Comparison of ENCODE assay signal across 8 mouse cellular contexts in genomic region chr2:173019322-173019721, GRCm38 (mm10). TPM values are rescaled to one million over a fixed set of nuclear protein-coding genes. Genes with fewer than 3 reads are reported as not detected.
DNase-seq lines count a peak whose midpoint lies in the region; ATAC-seq and TF ChIP-seq lines count a peak whose summit lies in the region.

No protein-coding gene starts in this region.

- peak overlapping the region; percentile 71 for H3K9ac ChIP-seq in heart, embryonic 16.5 days (ENCODE audit: low read length)
- peak overlapping the region; percentile 45; the same call in 1 of the 2 replicates for H3K9ac ChIP-seq in ES-E14 (ENCODE audit: insufficient read depth, low read depth, low read length, poor library complexity, severe bottlenecking)
- H3K9ac ChIP-seq in hindbrain, embryonic 12.5 days = peak overlapping the region; percentile 33; the same call in 1 of the 2 replicates
- H3K9ac ChIP-seq in midbrain, embryonic 13.5 days (replicated peaks) = peak overlapping the region; percentile 44

- 20% methylated on average over 9 of the region's 9 CpGs for WGBS in heart, embryonic 16.5 days
- WGBS in hindbrain, embryonic 12.5 days = 12% methylated on average over 9 of the region's 9 CpGs
- WGBS in midbrain, embryonic 13.5 days = 15% methylated on average over 9 of the region's 9 CpGs

- H3K27me3 ChIP-seq in heart, embryonic 16.5 days (ENCODE audit: control insufficient read depth, insufficient read depth, low read length) = no peaks in the 10 kb centered on the region
- peaks cover 35% of the 10 kb centered on the region for H3K27me3 ChIP-seq in hindbrain, embryonic 12.5 days
- H3K27me3 ChIP-seq in midbrain, embryonic 13.5 days = peaks cover 45% of the 10 kb centered on the region

- DNase-seq in heart, postnatal 36 days = no peak
- no peak for DNase-seq in ES-E14 (ENCODE audit: low read depth, low spot score)
- DNase-seq in c-Kit-positive CD71-positive TER-119-positive erythroid progenitor cells, embryonic 14.5 days (ENCODE audit: low spot score) = no peak
- DNase-seq in layer of hippocampus, postnatal 36 days = no peak

- peak overlapping the region; percentile 51 for H3K4me3 ChIP-seq in heart, embryonic 16.5 days (ENCODE audit: low read length)
- H3K4me3 ChIP-seq in ES-E14 (ENCODE audit: insufficient read depth in 1 of 2, low read depth in 1 of 2, low read length in 2 of 2, poor library complexity in 1 of 2, severe bottlenecking in 1 of 2) = peak overlapping the region; percentile 32 to 49
- peak overlapping the region; percentile 30 for H3K4me3 ChIP-seq in hindbrain, embryonic 12.5 days
- peak overlapping the region; percentile 35 for H3K4me3 ChIP-seq in midbrain, embryonic 13.5 days (replicated peaks)

- H3K4me1 ChIP-seq in heart, embryonic 16.5 days (ENCODE audit: control insufficient read depth, insufficient read depth, low read length) = peaks cover 42% of the 10 kb centered on the region
- H3K4me1 ChIP-seq in ES-E14 (ENCODE audit: control insufficient read depth in 2 of 2, insufficient read depth in 2 of 2, low read length in 2 of 2, poor library complexity in 1 of 2) = peaks cover 0 to 16% of the 10 kb centered on the region in 2 experiments; a peak in 3 of 4 replicates
- peaks cover 33% of the 10 kb centered on the region for H3K4me1 ChIP-seq in hindbrain, embryonic 12.5 days
- peaks cover 37% of the 10 kb centered on the region for H3K4me1 ChIP-seq in midbrain, embryonic 13.5 days (replicated peaks)

- peak overlapping the region; percentile 91 for H3K27ac ChIP-seq in heart, embryonic 16.5 days (ENCODE audit: low read length)
- H3K27ac ChIP-seq in ES-E14 (ENCODE audit: insufficient read depth, low read depth, low read length, poor library complexity, severe bottlenecking) = no peak overlapping the region
- H3K27ac ChIP-seq in hindbrain, embryonic 12.5 days = no peak overlapping the region
- H3K27ac ChIP-seq in midbrain, embryonic 13.5 days = no peak overlapping the region

- peak overlapping the region; percentile 86 for H3K4me2 ChIP-seq in heart, embryonic 16.5 days (ENCODE audit: low read depth, low read length)
- H3K4me2 ChIP-seq in hindbrain, embryonic 12.5 days (replicated peaks) = peak overlapping the region; percentile 63
- peak overlapping the region; percentile 67 for H3K4me2 ChIP-seq in midbrain, embryonic 13.5 days (replicated peaks)

- intact Hi-C loops in heart, postnatal 36 days (cut with DNase I) = loop anchor here (2.0 kb wide), 1 partner anchor 19 kb away; the partner anchor contains the start of gene Rae1

- in situ Hi-C loops in ES-E14 (cut with MboI; ENCODE audit: low sequenced_read_pairs in 2 of 2, unreplicated experiment in 2 of 2) = no loop called here

- H3K36me3 ChIP-seq in heart, embryonic 16.5 days (ENCODE audit: control insufficient read depth, insufficient read depth) = peaks cover 6% of the 10 kb centered on the region
- H3K36me3 ChIP-seq in ES-E14 (ENCODE audit: control insufficient read depth, insufficient read depth, low read length, poor library complexity, severe bottlenecking) = peaks cover 25% of the 10 kb centered on the region
- peaks cover 19% of the 10 kb centered on the region for H3K36me3 ChIP-seq in hindbrain, embryonic 12.5 days
- peaks cover 23% of the 10 kb centered on the region for H3K36me3 ChIP-seq in midbrain, embryonic 13.5 days

- ATAC-seq in heart, embryonic 16.5 days (replicated peaks; ENCODE audit: extremely low read depth, insufficient read depth, low FRiP score) = no peak; the same call in 1 of the 2 replicates
- ATAC-seq in hindbrain, embryonic 12.5 days (ENCODE audit: low FRiP score) = 0 out of 2 replicates have a peak, but pooled peaks have one; percentile 0
- ATAC-seq in midbrain, embryonic 13.5 days = 0 out of 2 replicates have a peak, but pooled peaks have one; percentile 1
- ATAC-seq in megakaryocyte-erythroid progenitor cell, adult 5-6 weeks (replicated peaks; ENCODE audit: low FRiP score, low TSS enrichment, poor library complexity, severe bottlenecking) = no peak

- H3K9me3 ChIP-seq in heart, embryonic 16.5 days (replicated peaks; ENCODE audit: control insufficient read depth, low read length) = no peaks in the 10 kb centered on the region
- H3K9me3 ChIP-seq in ES-E14 (ENCODE audit: control insufficient read depth, insufficient read depth, low read depth, low read length) = no peaks in the 10 kb centered on the region
- no peaks in the 10 kb centered on the region for H3K9me3 ChIP-seq in hindbrain, embryonic 12.5 days (replicated peaks)
- H3K9me3 ChIP-seq in midbrain, embryonic 13.5 days = no peaks in the 10 kb centered on the region

TF ChIP-seq in ES-E14, 5 proteins besides CTCF, POLR2A, EP300 and RAD21:
- TF ChIP-seq HCFC1 (IDR thresholded peaks at IDR 0.05; ENCODE audit: borderline replicate concordance, insufficient read depth, low read length) (no peak), ZNF384 (IDR thresholded peaks at IDR 0.05; ENCODE audit: low read depth, low read length) (no peak), ZC3H11A (IDR thresholded peaks at IDR 0.05; ENCODE audit: borderline replicate concordance, low read depth, low read length) (no peak), MAFK (IDR thresholded peaks at IDR 0.05; ENCODE audit: insufficient read depth, low read depth, low read length) (no peak), CHD2 (IDR thresholded peaks at IDR 0.05; ENCODE audit: low read depth, low read length) (no peak)

RNA-seq across cellular contexts. Expression of gene Rbm38, which starts 1.0 kb away (rescaled TPM):
- polyA plus RNA-seq in heart, embryonic 16.5 days (2015; fragmentation: Nextera tagmentation; extraction: Ambion mirVana) = 130 and 146 TPM in 2 replicates
- total RNA-seq in heart, postnatal 36 days (2021) = 100 to 1,000 TPM; 159 to 209 TPM
- total RNA-seq in ES-E14 (2012; rRNA removed) = 23.9 and 26.7 TPM in 2 replicates
- polyA plus RNA-seq in hindbrain, embryonic 12.5 days (2016; fragmentation: Nextera tagmentation; extraction: Ambion mirVana) = 38.9 and 44.8 TPM in 2 replicates
- polyA plus RNA-seq in midbrain, embryonic 13.5 days (2015; fragmentation: Nextera tagmentation; extraction: Ambion mirVana) = 26.6 and 29.4 TPM in 2 replicates
- 1 to 10 TPM; 3.8 to 4.6 TPM for total RNA-seq in layer of hippocampus, postnatal 36 days (2021)
- total RNA-seq in megakaryocyte-erythroid progenitor cell, adult 5-6 weeks (2014; fragmentation: Nextera tagmentation) = 191 and 218 TPM in 2 replicates
- 38.9 and 116 TPM in 2 replicates for total RNA-seq in megakaryocyte-erythroid progenitor cell, adult 5-6 weeks (2017)

RNA-seq across cellular contexts. Expression of gene Rae1, which starts 19.4 kb away (rescaled TPM):
- polyA plus RNA-seq in heart, embryonic 16.5 days (2015; fragmentation: Nextera tagmentation; extraction: Ambion mirVana) = 95.8 and 103 TPM in 2 replicates
- 10 to 100 TPM; 24.0 to 24.7 TPM for total RNA-seq in heart, postnatal 36 days (2021)
- 120 and 123 TPM in 2 replicates for total RNA-seq in ES-E14 (2012; rRNA removed)
- 111 and 126 TPM in 2 replicates for polyA plus RNA-seq in hindbrain, embryonic 12.5 days (2016; fragmentation: Nextera tagmentation; extraction: Ambion mirVana)
- polyA plus RNA-seq in midbrain, embryonic 13.5 days (2015; fragmentation: Nextera tagmentation; extraction: Ambion mirVana) = 121 TPM in 2 replicates
- 10 to 100 TPM; 72.9 to 77.0 TPM for total RNA-seq in layer of hippocampus, postnatal 36 days (2021)
- 142 and 149 TPM in 2 replicates for total RNA-seq in megakaryocyte-erythroid progenitor cell, adult 5-6 weeks (2014; fragmentation: Nextera tagmentation)
- 79.4 and 102 TPM in 2 replicates for total RNA-seq in megakaryocyte-erythroid progenitor cell, adult 5-6 weeks (2017)

RNA-seq across cellular contexts. Expression of gene Spo11, which starts 41.8 kb away (rescaled TPM):
- polyA plus RNA-seq in heart, embryonic 16.5 days (2015; fragmentation: Nextera tagmentation; extraction: Ambion mirVana) = 0.69 and 1.6 TPM in 2 replicates
- total RNA-seq in heart, postnatal 36 days (2021) = not detected
- 0.05 and 0.13 TPM in 2 replicates for total RNA-seq in ES-E14 (2012; rRNA removed)
- polyA plus RNA-seq in hindbrain, embryonic 12.5 days (2016; fragmentation: Nextera tagmentation; extraction: Ambion mirVana) = 0.50 and 0.93 TPM in 2 replicates
- polyA plus RNA-seq in midbrain, embryonic 13.5 days (2015; fragmentation: Nextera tagmentation; extraction: Ambion mirVana) = 0.53 and 0.61 TPM in 2 replicates
- not detected for total RNA-seq in layer of hippocampus, postnatal 36 days (2021)
- total RNA-seq in megakaryocyte-erythroid progenitor cell, adult 5-6 weeks (2014; fragmentation: Nextera tagmentation) = 2.1 and 2.6 TPM in 2 replicates
- 0.53 TPM in 1 of 2 replicates, not detected in the other for total RNA-seq in megakaryocyte-erythroid progenitor cell, adult 5-6 weeks (2017)

Comparison
In these comparisons a context has a peak if more than half of its experiments do, and no peak if none do; other contexts are left out.
1. ATAC-seq: peak in hindbrain, embryonic 12.5 days (single experiment) and midbrain, embryonic 13.5 days (single experiment); none in heart, embryonic 16.5 days (single experiment) and megakaryocyte-erythroid progenitor cell, adult 5-6 weeks (single experiment).
2. Peak in every context shown above with its lines, with median percentiles within 50 percentile points of each other: H3K4me2 ChIP-seq, H3K4me3 ChIP-seq and H3K9ac ChIP-seq.